Mouse (Mus musculus) gastrocnemius, adult 18-20 months (tissue): ENCODE measurements around the gene Cuedc1. TPM values are rescaled to one million over a fixed set of nuclear protein-coding genes. Genes with fewer than 3 reads are reported as not detected.
"Not testable (repeated sequence)": the region's sequence is repeated elsewhere in the genome, so short reads cannot be mapped to it uniquely, and the experiment has no call there.

ENCODE experiments used
- DNase-seq: peaks from one replicate; pipeline ENCODE4 v3.0.0; 2021; ENCODE audit warnings: low spot score
- total RNA-seq, 2 experiments: library from RNA; stranded (reverse); gene quantifications; 2 replicates each; pipeline ENCODE4 v1.2.3; 2021

Cuedc1 gene
- total RNA-seq, 2 experiments from 2014 or later, result 95.6 to 121 TPM

DNA sequence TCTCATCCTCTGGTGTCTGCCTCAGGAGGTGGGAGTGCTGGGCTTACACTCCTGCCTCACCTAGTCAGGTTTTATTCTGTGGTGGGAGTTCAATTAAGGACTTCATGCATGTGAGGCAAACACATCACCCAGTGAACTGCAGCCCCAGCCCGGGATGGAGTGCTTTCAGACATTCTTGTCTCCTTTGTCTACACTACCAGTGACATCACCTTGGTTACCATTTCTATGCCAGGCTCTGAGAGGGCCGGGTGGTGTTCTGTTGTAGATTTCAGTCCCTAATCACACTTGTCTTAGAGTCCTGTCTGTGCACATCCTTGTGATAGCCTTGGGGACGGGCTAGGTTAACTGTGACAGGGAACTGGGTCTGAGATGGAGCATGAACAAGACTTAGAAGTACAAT lies 70.8 kb downstream of the Cuedc1 start:
- no peak for DNase-seq

DNA sequence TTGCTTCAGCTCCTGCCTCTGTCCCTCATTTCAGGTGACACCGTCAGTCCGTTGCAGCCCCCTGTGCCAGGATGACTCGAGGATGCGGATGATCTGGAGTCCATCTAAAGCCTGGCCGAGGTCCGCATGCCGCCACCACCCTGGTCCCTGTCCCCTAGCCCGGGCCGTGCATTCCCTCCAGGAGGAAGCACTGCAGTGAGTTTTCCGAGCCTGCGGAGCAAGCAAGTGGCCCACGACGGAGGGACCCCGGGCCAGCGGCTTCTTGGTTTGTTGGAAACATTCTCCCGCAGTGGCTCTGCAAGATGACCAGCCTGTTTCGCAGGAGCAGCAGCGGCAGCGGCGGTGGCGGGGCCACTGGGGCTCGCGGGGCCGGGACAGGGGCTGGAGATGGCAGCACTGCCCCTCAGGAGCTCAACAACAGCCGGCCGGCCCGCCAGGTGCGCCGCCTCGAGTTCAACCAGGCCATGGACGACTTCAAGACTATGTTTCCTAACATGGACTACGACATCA lies 71.7 kb downstream of the Cuedc1 start:
- DNase-seq, result no peak

DNA sequence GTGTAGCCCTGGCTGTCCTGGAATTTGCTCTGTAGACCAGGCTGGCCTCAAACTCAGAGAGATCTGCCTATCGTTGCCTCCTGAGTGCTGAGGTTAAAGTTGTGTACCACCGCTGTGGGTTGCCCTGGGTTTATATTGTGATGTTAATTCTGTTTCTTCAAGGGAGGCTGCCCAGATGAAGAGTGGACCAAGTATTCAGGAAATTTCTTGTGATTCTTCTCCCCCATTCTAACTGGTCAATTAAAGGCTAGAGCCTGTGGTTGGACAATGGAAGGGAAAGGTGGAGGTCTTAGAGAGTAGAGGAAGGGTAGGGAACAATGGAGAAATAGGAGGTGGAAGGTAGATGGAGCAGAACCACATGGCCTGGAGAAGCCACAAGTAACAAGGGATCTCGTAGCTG lies 72.7 kb downstream of the Cuedc1 start:
- DNase-seq, result no peak

DNA sequence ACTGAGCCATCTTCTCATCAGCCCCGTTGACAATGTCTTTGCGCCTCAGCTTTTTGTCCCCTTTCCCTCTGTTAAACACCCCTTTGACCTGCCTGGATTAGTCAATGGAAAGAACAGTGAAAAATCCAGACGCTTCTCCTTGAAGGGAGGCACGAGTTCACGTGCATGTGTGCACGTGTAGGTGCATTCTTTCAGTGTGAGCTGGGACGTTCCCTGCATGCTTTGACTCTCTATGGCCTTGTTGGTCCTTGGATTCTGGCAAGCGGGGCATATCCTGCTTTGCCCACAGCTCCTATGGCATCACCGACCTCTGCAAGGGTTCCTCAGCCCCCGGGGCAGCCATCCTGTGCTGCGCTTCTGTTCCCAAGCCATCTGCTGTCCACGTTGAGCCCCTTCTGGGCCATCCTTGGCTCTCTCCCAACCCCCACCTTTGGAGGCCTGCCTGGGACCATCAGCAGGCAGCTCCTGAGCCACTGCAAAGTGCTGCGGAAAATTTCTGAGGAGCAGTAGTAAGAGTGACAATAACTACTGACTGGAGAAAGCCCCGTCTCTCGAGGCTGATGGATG lies 74.1 kb downstream of the Cuedc1 start:
- no peak for DNase-seq

DNA sequence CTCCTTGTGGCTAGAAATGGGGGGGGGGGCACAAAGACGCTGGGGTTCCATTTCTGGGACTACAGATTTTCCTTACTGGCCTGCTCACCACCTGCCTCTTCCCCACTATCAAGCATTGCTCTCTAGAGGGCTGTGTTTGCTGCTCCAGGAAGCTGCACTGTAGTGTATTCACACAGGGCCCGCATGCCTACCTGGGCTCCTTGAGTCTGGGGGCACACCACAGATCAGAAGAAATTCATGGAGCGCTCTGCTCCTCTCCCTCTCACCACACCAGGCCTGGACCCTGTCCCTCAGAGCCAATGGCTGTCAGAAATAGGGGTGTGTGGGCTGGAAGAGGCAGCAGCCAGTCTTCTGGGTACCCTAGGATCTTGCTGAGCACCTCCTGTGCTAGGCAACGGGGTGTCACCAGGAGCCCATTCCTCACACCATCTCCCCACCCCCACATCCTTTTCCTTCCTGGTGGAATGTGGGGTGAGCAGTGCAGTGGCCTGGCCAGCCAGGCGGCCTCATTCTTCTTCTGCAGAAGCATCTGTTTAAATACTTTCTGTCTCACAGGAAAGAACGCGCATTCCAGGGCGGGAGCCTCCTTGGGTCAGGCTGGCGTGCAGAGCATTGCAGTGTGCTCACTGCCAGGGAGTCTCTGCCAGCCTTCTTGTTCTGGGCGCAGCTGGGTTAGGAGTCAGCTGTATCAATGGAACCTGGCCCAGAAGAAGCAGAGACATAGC lies 74.9 kb downstream of the Cuedc1 start:
- DNase-seq, result peak; percentile 79

DNA sequence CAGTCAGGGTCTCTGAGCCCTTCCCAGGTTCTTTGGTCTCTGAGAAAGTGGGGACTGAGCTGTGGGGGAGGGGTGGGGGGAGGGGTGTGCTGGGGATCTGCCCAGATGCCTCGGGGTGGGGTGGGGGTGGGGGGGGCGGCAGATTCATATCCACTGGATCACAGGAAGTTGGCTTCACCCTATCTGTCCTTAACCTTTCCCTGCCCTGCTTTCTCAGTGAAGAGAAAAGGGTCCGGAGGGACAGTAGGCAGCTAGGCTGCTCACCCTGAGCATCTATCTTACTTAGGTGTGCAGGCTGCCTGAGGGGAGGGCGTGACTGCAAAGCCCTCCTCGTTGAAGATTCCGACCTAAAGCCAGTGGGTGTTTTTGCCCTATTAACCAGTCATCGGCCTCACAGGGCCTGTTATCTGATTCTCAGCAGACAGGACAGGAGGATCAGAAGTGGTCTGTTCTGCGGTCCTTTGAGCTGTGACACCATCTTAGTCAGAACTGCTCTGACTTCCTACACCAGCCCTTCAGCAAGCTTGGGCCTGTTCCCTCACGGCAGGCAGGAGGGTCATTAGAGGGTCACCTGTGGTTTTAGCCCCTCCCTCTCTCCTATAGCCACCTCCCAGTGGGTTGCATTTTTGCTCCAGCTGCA lies 75.6 kb downstream of the Cuedc1 start:
- no peak for DNase-seq

DNA sequence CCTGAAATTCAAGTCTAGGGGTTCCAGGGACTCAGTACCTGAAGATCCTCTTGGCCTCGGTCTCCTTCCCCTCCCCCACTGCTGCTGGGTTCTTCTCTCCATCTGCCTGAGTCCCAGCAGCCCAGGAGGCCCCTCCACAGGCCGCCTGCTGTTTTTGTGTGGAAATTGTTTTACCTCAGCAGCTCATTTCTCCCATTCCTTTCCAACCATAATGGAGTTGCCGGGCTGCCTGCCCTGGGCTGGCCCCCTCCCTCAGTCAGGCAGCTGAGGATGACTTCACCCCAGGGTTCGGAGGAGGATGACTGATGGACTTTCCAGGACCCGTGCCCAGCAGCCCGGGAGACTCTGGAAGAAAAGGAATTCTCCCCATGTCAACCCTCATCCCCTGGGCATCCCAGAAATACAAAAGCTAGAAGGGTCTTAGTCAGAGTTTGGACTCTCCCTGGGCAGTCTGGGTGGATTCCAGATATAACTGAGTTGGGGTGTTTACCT lies 82.7 kb downstream of the Cuedc1 start:
- DNase-seq, result no peak

DNA sequence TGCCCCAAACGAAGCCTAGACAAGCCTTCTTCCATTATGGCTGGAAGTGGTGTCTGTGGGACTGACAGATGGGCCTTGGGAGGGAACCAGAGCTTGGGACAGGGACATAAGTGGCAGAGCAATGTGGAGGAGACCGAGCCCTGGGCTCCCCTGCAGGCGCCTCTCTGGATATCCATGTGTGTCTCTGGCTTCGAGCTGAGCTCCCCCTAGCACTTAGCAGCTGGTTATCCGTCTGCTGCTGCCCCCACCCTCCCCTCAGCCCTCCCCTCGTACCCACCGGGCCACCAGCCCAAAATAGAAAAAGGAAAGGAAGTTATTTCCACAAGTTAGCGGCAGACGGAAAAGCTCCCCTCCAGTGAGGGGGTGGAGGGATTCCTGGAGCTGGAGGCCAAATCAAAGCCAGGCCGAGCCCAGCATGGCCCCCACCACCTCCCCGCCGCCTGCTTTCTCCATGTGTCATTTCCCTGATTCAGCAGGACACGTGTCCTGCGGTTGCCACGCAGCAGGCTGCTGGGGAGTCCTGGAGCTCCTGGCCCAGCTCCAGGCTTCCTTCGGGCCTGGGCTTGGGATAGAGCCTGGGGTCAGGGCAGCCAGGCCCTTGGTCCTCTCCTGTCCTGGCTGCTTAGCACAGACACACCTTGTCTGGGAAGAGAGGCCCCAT lies 83.2 kb downstream of the Cuedc1 start:
- DNase-seq, result peak; percentile 80

DNA sequence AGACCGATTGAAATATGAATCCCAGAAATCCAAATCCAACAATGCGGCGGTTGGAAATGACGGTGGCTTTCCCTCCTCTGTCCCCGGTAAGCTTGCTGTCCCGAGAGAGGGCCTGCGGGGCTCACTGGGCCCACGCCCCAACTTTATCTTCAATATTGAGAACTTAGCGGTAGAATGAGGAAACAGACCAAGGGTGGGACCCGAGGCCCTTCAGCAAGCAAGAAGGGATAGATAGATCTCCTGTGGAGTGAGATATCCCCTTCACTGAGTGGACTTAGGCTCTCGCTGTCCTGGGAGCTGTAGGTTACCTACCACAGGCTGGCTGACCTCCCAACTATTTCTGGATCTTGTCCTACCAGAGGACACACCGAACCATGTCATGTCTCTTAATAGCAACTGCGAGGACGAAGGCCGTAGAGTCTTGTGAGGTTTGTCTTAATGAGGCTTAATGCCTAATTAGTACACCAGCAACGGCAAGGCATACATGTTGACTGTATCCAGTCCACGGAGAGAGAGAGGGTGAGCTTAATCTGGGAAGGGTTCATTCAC lies 86.8 kb downstream of the Cuedc1 start:
- peak; percentile 75 for DNase-seq

DNA sequence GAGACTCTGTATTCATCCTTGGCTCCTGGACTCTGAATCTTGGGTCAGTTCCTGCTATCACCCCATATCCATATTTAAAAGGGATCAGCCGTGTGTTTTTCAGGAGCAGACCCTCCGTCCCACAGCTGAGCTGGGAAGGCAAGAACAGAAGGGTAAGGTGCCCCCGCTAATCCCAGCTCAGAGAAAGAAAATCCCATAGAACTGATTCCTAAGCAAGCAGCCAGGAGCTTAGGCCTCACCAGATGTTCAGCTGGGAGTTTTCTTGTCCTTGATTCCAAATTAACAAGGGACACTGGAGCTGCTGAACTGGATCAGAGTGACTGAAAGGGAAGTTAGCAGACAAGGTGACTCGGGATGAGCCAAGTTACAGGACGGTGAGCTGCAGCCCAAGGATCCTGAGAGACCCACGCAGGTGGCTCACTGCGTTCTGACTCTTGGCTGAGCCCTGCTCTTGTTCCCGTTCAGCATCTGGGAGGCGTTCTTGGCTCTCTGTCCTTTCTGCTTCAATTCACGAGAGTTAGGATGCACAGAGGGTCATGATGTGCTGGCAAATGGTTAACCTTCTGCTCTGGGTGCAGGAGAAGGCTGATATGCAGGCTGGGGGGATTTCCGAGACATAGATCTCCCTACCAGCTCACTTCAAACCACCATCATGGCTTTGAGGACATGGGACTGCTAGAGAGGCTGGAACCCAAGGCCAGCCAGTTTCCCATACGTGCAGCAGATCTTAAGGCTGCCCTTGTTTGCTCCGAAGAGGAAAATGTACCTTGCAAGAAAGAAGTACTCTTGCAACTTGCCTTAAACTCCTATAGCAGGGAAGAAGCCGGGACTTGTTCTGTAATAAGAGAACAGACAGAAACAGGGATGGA lies 88.5 kb downstream of the Cuedc1 start:
- no peak for DNase-seq

DNA sequence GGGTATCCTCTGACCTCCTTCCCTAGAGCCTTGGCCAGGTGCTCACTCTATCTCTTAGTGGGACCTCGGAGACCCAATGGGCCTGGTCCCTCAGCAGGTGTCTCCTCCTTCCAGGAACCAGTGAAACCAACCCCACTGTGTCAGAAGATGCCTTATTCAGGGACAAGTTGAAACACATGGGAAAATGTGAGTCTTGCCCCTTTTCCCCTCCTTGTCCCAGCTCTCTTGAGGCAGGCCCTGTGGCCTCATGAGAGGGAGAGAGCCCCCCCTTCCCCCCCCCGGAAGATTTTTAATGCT lies 89.0 kb downstream of the Cuedc1 start:
- DNase-seq, result no peak

DNA sequence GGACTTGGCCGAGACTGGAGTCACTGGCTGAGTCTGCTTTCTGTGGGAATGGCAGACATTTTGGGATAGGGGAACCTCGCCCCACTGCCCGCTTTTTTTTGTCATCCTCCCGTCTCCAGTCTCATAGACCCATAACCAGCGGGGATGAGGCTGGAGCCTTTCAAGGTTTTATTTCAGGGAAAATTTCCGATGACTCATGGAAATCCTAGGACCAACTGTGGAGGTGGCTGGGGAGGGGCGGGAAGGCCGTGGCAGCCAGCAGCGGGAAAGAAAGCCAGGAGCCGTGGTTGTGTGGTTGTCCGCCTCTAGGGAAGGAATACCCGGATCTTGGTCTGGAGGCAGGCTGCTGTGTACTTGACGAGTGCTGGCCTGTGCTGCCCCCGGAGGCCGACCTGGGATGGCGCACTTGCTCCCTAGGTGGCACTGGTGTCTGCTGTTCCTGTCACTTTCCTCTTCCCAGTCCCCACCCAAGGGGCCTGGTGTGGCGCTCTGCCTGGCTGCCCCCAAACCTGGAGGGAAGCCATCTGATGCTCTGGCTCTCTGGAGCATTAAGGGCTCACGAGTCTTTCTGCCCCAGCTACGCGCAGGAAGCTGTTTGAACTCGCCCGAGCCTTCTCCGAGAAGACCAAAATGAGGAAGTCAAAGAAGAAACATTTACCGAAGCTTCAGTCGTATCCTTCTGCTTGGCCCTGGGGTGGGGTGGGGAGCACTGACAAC lies 89.7 kb downstream of the Cuedc1 start:
- peak; percentile 93 for DNase-seq

DNA sequence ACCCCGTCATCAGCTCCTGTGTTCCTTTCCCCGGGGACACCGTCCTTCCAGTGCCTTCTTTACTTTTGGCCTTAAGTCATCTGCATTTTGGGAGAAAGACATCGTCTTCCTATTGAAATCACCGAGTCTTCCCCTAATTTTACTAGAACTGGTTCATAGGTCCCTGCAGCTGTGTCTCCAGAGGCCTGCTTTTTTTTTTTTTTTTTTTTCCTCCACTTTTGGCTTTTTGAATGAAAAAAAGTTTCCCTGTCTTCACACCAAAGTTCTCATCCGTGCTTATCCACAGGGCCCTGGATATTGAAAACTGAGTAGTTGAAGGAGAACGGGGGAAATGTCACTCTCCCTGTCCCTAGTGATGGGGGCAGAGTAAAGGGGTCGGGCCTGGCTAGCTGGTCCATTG lies 90.4 kb downstream of the Cuedc1 start:
- DNase-seq, result no peak

DNA sequence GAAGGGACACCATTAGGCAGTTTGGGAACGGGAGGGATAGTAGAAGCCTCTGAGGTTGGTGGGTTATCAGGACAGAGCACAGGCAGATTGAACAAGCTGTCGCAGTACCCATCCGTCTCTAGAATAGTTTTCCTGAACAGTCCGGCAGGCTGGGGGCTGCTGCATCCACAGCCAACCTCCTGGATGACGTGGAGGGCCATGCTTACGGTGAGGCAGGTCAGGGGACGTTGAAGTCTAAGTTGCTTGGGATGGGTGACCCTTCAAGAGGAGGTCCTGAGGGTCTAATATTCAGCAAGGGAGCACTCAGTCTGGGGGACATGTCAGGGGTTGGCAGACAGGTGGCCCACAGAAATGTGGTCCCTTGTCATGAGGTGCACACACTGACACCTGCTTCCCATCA lies 90.8 kb downstream of the Cuedc1 start:
- no peak for DNase-seq

DNA sequence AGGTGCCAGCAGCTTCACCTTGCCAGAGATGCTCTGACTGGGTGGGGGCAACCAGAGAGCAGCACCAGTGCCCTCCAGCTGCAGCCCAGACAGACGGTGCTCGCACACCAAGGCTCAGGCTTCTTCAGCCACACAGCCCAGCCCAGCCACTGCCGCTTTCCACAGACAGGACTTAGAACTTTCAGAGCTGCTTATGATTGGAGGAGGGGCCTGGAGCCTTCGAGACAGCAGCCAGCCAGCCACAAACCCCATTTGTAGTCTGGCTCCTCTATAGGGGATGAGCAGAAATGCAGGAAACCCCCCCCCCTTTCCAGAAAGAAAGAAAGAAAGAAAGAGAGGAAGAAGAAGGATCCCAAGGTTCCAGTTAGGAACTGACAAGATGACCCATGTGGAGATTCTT lies 94.7 kb downstream of the Cuedc1 start:
- no peak for DNase-seq

DNA sequence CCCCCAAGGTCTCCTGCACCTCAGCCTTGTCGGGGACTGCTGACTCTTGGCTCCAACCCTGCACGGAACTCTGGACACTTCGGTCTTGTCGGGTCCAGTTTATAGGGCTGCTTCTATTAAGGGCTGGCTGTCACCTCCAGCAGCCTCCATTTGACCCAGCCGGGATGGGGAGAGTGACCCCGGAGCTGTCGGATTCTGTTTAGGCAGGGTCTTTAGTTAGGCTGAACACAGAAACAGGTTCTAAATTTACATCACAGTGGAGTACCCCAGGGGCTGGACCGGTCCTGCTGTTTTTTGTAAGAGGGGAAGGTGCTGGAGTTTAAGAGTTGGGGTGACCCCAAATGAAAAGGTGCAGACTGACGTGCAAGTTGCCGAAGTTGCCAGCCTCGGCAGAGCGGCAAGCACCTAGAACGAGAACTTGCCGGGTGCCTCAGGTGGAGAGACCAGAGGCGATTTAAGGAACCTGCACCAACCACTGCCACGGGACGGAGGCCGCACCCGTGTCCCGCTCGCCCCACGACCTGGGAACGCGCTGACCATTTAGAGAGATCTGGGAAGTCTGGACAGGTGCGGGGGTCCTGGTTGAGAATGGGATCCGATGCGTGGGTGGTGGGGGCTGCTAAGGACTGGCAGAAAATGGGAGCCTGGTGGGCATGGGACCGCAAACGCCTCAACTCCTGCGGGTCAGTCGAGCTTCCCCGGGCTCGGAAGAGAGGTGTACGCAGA lies 95.4 kb downstream of the Cuedc1 start:
- no peak for DNase-seq

DNA sequence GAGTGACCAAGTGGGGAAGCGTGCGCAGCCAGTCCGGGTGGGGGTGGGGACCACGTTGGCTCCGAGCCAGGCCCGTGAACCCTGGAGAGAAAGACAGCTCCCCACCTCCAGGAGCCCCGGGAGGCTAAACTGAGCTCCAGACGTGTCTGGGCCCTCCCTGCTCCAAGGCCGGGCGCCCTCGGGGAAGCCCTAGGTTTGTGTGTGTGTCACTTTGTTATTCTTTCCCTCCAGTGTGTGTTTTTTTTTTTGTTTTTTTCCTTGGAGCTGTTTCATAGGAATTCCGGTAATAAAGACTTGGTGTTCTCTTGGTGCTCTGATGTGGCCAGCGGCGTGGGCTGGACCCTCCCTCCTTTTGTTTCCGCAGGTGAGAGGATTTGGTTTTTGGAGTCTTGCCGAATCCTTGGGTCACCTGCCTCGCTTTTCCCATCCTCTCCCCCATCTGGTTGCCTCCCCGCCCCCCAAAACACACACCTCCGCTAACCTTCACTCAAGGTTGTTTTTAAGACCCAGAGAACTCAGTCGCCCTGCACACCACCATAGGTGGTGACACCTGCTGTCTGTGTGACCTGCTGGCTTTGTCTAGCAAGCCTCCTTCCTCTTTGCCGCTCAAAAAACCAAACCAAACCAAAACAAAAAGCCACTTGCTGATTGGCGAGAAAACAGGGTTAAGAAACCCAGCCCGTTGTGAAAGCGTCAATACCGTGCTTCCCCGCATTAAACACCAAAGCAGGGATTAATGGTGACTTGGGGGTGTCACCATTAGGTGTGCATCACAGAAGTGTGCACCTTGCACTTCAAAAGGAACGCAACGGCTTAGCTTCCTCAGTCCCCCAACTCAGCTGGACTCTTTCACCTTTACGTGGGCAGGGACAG lies 96.2 kb downstream of the Cuedc1 start:
- no peak for DNase-seq

DNA sequence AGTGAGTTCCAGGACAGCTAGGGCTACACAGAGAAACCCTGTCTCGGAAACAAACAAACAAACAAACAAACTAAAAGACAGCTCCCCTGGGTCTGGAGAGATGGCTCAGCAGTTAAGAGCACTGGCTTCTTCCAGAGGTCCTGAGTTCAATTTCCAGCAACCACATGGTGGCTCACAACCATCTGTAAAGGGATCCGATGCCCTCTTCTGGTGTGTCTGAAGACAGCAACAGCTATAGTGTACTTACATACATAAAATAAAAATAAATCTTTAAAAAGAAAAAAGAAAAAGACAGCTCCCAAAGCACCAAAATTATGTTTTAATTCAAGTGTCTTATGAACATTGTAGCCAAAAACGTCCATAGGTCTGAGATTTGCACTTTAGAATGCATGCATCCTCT lies 97.8 kb downstream of the Cuedc1 start:
- DNase-seq, result not testable (repeated sequence)

DNA sequence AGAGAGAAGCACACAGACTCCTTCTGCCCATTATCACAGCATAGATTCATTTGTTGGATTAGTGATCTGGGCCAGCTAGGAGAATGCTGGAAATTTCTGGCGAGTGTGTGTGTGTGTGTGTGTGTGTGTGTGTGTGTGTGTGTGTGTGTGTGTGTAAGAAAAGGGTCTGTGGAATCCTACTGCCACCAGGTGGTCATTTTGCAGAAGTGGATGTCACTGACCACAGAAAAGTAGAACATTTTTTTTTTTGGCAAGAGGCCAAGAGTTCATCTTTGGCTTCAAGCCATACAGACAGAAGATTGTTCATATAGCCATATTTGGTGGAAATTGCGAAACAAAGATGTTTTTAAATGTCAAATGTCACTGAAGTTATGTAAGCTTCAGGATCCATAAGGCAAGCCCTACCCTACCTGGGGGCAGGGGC lies 99.3 kb downstream of the Cuedc1 start:
- peak; percentile 62 for DNase-seq
